Mouse (Mus musculus) limb, embryonic 12.5 days (tissue): ENCODE measurements around the gene Noto. TPM values are rescaled to one million over a fixed set of nuclear protein-coding genes. Genes with fewer than 3 reads are reported as not detected.
A peak's percentile ranks its signal among the peaks of the same experiment; 100 is the strongest.
"Not testable (repeated sequence)": the region's sequence is repeated elsewhere in the genome, so short reads cannot be mapped to it uniquely, and the experiment has no call there.

Source experiments
- ATAC-seq: fragments of 200-750 bp; cut with Nextera tagmentation; 2 replicates; pipeline ENCODE4 v1.8.0; 2017; ENCODE audit warnings: low read depth, moderate TSS enrichment; ENCODE audit not compliant: insufficient number of reproducible peaks, insufficient read depth, low FRiP score, low TSS enrichment
- H3K27ac ChIP-seq: fragments of 300-500 bp; sonication (generic); 2 replicates; pipeline ENCODE4 v1.5.1; 2016; ENCODE audit warnings: mild to moderate bottlenecking, moderate library complexity
- H3K27me3 ChIP-seq: fragments of 300-500 bp; sonication (generic); 2 replicates; pipeline ENCODE4 v1.6.1; 2016; ENCODE audit warnings: mild to moderate bottlenecking, moderate library complexity
- H3K36me3 ChIP-seq: fragments of 300-500 bp; sonication (generic); 2 replicates; pipeline ENCODE4 v1.6.1; 2016; ENCODE audit warnings: mild to moderate bottlenecking, moderate library complexity
- H3K4me1 ChIP-seq: fragments of 300-500 bp; sonication (generic); replicated peaks from 2 replicates; pipeline ENCODE4 v1.6.1; 2016
- H3K4me2 ChIP-seq: fragments of 300-500 bp; sonication (generic); 2 replicates; pipeline ENCODE4 v1.6.1; 2016; ENCODE audit warnings: mild to moderate bottlenecking, moderate library complexity
- H3K4me3 ChIP-seq: fragments of 300-500 bp; sonication (generic); replicated peaks from 2 replicates; pipeline ENCODE4 v1.5.1; 2016; ENCODE audit warnings: mild to moderate bottlenecking
- H3K9ac ChIP-seq: fragments of 300-500 bp; sonication (generic); replicated peaks from 2 replicates; pipeline ENCODE4 v1.6.1; 2016; ENCODE audit warnings: mild to moderate bottlenecking, moderate library complexity
- H3K9me3 ChIP-seq: fragments of 300-500 bp; sonication (generic); 2 replicates; pipeline ENCODE4 v1.6.1; 2016; ENCODE audit warnings: mild to moderate bottlenecking, moderate library complexity
- WGBS: fragments of 180-500 bp; shearing (Covaris S2); methylation state at CpG from one replicate; pipeline ENCODE4 v1.1.7; 2016; 5-methylcytosine and 5-hydroxymethylcytosine counted together
- polyA plus RNA-seq: library from polyadenylated mRNA; unstranded; fragments of >200 nt; fragmentation: Nextera tagmentation; extraction: Ambion mirVana; gene quantifications from 2 replicates; pipeline ENCODE4 v1.2.1, GENCODE M21; 2016

The Noto gene
- polyA plus RNA-seq, 1 experiment from 2014 or later: not detected

DNA sequence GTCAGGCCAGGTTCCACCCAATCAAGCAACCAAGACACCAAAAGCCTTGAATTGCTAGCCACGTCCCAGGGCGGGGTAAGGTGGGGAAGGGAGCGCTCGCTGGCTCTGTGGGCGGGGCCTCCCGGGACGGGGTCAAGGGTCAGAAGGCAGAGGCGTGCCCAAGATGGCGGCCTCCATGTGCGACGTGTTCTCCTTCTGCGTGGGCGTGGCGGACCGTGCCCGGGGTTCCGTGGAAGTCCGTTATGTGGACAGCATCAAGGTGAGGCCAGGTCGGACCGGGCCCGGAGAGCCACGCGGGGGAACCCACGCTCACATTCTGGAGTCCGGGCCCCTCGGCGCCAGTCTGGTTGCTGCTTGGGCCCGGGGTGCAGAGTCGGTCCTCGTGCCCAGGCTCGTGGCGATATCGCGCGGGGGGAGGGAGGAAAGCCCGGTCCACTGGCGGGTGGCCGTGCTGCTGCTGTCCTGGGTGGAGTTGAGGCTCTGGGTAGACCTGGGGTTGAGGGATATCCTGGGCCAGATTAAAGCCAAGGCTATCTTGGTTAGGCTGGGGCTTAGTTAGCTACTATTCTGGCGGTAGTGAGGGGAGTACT, 8.3 kb downstream of the Noto start, which contains the start of gene Smyd5:
Gene Smyd5 (plus strand): TSS at position 148 of the 590 bp plus-strand sequence.
- peaks cover 13% of the 10 kb centered on the region for H3K27me3 ChIP-seq
- H3K27ac ChIP-seq: peak within 1 kb of the TSS; percentile 35; the same call in 1 of the 2 replicates
- ATAC-seq: peak; percentile 81
- under 1% methylated on average over 39 of the region's 39 CpGs for WGBS
- peak within 1 kb of the TSS; percentile 81 for H3K9ac ChIP-seq
- H3K4me1 ChIP-seq: no peaks in the 10 kb centered on the region; the same call in 1 of the 2 replicates
- H3K36me3 ChIP-seq: no peaks in the 10 kb centered on the region
- peak within 1 kb of the TSS; percentile 76 for H3K4me2 ChIP-seq
- H3K4me3 ChIP-seq: peak within 1 kb of the TSS; percentile 92
- no peaks in the 10 kb centered on the region for H3K9me3 ChIP-seq

DNA sequence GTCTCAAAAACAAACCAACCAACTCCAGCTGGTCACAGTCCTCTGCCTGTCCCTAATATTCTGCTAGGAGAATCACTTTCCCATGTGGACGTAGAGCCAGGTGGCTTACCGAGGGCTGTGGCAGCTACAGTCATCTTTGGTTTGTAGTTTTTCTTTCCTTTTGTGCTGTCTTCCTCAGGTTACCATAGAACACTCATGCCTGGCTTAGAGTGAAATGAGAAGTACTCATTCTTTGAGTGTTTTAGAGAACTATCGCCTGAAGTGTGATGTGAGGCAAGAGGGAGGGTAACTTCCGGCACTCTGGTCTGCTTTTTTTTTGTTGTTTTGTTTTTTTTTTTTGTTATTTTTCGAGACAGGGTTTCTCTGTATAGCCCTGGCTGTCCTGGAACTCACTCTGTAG, 10.2 kb downstream of the Noto start:
- 83% methylated on average over 5 of the region's 5 CpGs for WGBS
- no peak overlapping the region for H3K9ac ChIP-seq
- no peak overlapping the region for H3K27ac ChIP-seq
- peaks cover 4% of the 10 kb centered on the region; the same call in 1 of the 2 replicates for H3K4me1 ChIP-seq
- H3K36me3 ChIP-seq: peaks cover 10% of the 10 kb centered on the region
- no peak for ATAC-seq
- H3K9me3 ChIP-seq: no peaks in the 10 kb centered on the region
- H3K27me3 ChIP-seq: no peaks in the 10 kb centered on the region
- no peak overlapping the region for H3K4me3 ChIP-seq
- H3K4me2 ChIP-seq: no peak overlapping the region

DNA sequence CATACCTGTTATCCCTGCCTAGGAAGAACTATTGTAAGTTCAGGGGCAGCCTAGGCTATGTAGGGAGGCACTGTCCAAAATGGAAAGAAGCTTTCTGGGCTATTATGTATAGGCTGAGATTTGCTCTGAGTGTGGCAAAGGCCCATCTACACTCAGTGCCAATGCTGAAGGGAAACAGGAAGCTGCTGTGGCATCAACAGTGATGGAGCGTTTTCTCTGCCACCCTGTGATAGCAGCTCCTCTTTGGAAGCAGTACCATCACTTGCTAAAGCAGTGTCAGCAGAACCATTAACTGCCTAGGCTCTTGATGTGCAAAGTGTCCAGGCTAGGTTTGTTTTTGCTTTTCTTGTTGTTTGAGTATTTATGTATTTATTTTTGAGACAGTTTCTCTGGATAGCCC, 12.5 kb downstream of the Noto start:
- Histone ChIP-seq H3K27ac (no peak overlapping the region), H3K27me3 (no peaks in the 10 kb centered on the region), H3K9ac (no peak overlapping the region), H3K4me2 (no peak overlapping the region), H3K4me1 (peaks cover 4% of the 10 kb centered on the region; the same call in 1 of the 2 replicates), H3K9me3 (no peaks in the 10 kb centered on the region), H3K36me3 (peaks cover 34% of the 10 kb centered on the region), H3K4me3 (no peak overlapping the region)
- ATAC-seq: no peak
- 85% methylated on average over 1 of the region's 1 CpGs for WGBS

DNA sequence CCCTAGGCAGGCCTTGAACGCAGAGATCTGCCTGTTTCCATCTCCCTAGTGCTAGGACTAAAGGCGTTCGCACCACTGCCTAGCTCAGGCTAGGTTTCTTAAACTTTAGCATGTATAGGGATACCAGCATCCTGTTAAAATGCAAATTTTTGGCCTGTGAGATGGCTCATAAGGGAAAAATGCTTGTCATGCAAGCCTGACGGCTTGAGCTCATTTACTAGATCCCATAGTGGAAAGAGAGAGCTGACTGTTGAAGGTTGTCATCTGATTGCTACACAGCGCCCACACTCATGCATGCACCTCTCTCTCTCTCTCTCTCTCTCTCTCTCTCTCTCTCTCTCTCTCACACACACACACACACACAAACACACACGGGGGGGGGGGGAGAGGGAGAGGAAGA, 12.9 kb downstream of the Noto start:
- no peak overlapping the region for H3K9ac ChIP-seq
- H3K4me1 ChIP-seq: peaks cover 4% of the 10 kb centered on the region; the same call in 1 of the 2 replicates
- 88% methylated on average over 5 of the region's 6 CpGs for WGBS
- H3K36me3 ChIP-seq: peaks cover 38% of the 10 kb centered on the region
- no peak overlapping the region for H3K27ac ChIP-seq
- H3K27me3 ChIP-seq: no peaks in the 10 kb centered on the region
- H3K4me3 ChIP-seq: no peak overlapping the region
- no peaks in the 10 kb centered on the region for H3K9me3 ChIP-seq
- H3K4me2 ChIP-seq: no peak overlapping the region
- ATAC-seq: no peak

DNA sequence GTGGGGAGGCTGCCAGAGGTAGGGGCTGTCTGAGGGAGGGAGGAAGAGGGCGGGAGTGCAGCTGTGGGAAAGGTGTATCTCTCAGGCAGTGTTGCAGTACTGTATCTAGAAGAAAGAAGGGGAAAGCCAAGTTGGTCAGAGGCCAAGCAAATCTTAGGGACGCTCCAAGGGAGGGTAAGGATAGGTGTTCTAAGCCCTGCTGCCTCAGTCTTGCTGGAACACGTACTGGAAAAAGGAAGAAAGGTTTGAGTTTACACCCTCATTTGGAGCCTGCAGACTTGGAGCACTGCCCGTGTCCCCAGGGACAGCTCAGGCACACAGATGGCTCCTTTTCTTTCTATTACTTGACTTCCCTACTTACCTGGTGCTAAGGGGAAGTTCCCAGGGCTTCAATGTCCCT, 17.5 kb downstream of the Noto start:
- Histone ChIP-seq H3K36me3 (peaks cover 82% of the 10 kb centered on the region), H3K9ac (no peak overlapping the region), H3K4me3 (no peak overlapping the region), H3K27ac (no peak overlapping the region), H3K4me2 (no peak overlapping the region), H3K4me1 (0 out of 2 replicates have a peak, but pooled peaks cover 4% of the 10 kb centered on the region), H3K9me3 (no peaks in the 10 kb centered on the region), H3K27me3 (no peaks in the 10 kb centered on the region)
- ATAC-seq: no peak
- 89% methylated on average over 4 of the region's 4 CpGs for WGBS

DNA sequence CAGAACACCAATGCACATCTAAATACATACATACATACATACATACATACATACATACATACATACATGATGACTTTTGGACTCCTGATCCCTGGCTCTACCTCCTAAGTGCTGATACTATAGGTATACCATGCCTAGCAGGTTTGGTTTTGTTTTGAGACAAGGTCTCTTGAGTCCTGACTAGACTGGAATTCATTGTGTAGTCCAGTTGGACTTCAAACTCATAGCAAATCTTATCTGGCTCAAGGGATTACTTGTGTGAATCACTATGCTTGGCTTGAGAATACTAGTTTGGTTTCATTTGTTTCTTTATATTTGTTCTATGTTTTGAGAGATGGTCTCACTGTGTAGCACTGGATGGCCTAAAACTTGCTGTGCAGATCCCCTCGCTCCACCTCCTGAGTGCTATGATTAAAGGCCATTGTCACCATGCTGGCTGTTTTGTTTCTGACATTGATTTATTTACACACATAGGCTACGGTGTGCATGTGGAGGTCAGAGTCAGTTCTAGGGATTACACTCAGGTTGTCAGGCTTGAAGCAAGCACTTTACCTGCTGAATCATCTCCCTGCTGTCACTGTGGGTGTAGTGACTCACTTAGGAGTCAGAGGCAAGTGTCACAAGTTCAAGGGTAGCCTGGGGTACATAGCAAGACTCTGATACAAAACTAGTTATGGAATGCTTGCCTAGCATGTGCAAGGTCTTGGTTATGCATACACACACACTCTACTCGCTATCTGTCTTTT, 20.0 kb downstream of the Noto start:
- Histone ChIP-seq H3K36me3 (peaks cover 83% of the 10 kb centered on the region), H3K27me3 (no peaks in the 10 kb centered on the region), H3K4me2 (no peak overlapping the region), H3K4me3 (no peak overlapping the region), H3K27ac (no peak overlapping the region), H3K9ac (no peak overlapping the region), H3K9me3 (no peaks in the 10 kb centered on the region), H3K4me1 (no peaks in the 10 kb centered on the region)
- no peak for ATAC-seq
- 87% methylated on average over 3 of the region's 3 CpGs for WGBS

DNA sequence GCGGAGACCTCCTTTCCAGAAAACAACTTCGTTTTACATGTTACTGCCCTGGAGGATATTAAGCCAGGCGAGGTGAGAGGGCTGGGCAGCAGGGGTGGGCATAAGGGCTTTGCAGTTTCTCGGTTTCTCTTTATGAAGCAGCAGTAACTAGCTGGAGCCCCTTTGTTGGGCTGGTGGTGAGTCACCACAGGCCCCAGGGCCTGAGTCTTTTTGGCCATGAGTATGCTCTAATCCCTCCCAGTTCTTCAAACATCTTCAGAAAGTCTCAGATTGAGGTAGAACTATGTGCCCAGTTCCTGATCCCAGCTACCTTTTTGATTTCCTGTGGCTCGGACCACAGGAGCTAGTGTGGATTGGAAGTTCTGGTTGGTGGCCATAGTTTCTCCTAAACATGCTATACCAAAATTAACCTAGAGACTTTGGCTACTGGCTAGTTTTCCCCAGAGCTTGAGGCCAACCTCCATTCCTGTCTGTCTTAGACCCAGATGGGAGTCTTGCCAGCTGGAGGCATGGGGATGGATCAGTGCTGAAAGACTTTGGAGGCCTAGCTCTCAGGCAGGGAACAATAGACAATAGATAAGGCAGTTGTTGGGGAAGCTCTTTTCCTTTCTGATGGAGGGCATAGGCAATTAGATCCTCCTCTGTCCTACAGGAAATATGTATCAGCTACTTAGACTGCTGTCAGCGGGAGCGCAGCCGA, 20.7 kb downstream of the Noto start:
- WGBS: 87% methylated on average over 8 of the region's 8 CpGs
- Histone ChIP-seq H3K4me3 (no peak overlapping the region), H3K4me2 (no peak overlapping the region), H3K27ac (no peak overlapping the region), H3K4me1 (no peaks in the 10 kb centered on the region), H3K9ac (no peak overlapping the region), H3K27me3 (no peaks in the 10 kb centered on the region), H3K9me3 (no peaks in the 10 kb centered on the region), H3K36me3 (peaks cover 76% of the 10 kb centered on the region)
- no peak for ATAC-seq

DNA sequence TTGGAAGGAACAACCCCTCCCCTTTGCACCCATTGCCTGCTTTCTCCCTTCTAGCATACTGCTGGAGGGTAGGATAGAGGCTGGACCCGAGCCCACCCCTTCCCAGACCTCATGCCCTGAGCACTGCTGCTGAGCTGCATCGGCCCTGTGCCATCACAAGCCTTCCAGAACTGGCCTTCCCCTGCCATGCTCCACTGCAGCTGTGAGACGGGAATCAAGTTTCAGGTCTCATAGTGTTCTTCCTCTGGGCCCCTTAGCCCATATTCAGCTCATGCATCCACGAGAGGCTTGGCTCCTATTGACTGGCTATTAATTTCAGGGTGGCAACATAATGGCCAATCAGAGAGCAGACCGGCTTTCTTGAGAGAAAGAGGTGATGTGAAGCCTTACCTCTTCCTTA, 21.6 kb downstream of the Noto start:
- ATAC-seq: no peak
- Histone ChIP-seq H3K36me3 (peaks cover 67% of the 10 kb centered on the region), H3K4me3 (no peak overlapping the region), H3K9ac (0 out of 2 replicates have a peak overlapping the region, but pooled peaks have one; percentile 9), H3K4me1 (no peaks in the 10 kb centered on the region), H3K27me3 (no peaks in the 10 kb centered on the region), H3K4me2 (no peak overlapping the region), H3K9me3 (no peaks in the 10 kb centered on the region), H3K27ac (no peak overlapping the region)
- 83% methylated on average over 5 of the region's 5 CpGs for WGBS

DNA sequence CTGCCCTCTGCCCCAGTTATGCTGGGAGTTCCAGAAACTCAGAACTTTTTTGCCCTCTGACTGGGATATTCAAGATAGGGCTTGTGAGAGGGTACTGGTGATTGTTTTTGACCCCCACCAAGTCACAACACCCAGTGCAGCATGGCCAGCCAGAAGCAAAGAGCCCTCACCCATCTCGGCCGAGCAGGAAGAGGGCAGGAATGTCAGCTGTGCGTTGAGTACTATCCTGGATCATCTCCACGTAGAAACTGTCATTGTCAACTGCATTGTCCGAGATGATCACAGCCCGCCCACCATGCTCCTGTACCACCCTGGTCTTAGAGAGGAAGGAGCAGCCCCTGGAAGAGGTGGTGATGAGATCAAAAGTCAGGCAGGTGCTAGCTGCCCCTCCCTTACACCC, 23.7 kb downstream of the Noto start:
- H3K4me2 ChIP-seq: no peak overlapping the region
- 84% methylated on average over 6 of the region's 6 CpGs for WGBS
- H3K4me1 ChIP-seq: no peaks in the 10 kb centered on the region
- no peak overlapping the region for H3K4me3 ChIP-seq
- no peak for ATAC-seq
- peaks cover 46% of the 10 kb centered on the region for H3K36me3 ChIP-seq
- no peaks in the 10 kb centered on the region for H3K27me3 ChIP-seq
- no peak overlapping the region for H3K9ac ChIP-seq
- H3K27ac ChIP-seq: no peak overlapping the region
- H3K9me3 ChIP-seq: no peaks in the 10 kb centered on the region

DNA sequence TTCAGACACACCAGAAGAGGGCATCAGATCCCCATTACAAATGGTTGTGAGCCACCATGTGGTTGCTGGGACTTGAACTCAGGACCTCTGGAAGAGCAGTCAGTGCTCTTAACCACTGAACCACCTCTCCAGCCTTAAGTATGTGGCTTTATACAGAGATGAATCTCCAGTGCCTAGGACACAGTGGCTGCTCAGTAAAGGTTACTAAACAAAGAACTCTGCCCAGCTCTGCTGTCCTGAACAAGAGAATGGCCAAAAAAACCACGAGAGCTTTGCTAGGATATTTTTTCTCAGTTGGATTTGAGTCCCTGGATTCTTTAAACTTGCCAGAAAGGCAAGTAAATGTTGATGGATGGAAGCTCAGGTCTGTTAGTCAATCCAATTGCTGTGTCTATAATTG, 26.5 kb downstream of the Noto start:
- peak overlapping the region; percentile 94 for H3K4me2 ChIP-seq
- H3K27me3 ChIP-seq, H3K27ac ChIP-seq, H3K9me3 ChIP-seq, ATAC-seq: not testable (repeated sequence)
- 64% methylated on average over 1 of the region's 1 CpGs for WGBS
- peaks cover 23% of the 10 kb centered on the region for H3K4me1 ChIP-seq
- peak overlapping the region; percentile 76; the same call in 1 of the 2 replicates for H3K4me3 ChIP-seq
- H3K9ac ChIP-seq: peak overlapping the region; percentile 71; the same call in 1 of the 2 replicates
- H3K36me3 ChIP-seq: peaks cover 27% of the 10 kb centered on the region
